In the genomic region with DNA sequence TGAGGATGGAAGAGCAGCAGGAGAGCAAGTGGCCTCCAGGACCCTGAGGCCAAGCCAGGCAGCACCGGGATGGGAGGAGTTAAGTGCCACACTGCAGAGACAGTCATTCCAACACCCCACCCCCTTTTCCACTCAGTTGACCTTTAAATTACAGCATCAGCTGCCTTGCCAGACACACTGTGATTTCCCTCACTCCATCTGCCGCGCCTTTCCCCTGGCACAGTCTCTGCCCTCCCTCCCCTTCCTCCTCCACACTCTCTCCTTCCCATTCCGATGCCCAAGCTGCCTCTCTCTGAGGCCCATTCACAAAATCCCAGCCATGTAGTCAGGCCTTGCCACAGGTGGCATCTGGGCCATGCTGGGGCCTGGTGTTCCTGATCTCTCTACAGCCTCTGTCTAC, we compare ENCODE assay signal across 9 mouse cellular contexts.
DNase-seq lines count a peak whose midpoint lies in the region; ATAC-seq lines count a peak whose summit lies in the region.
"Had no signal": no experiment of that assay in that cellular context is flagged by ENCODE, and none has a peak within 500 bp of the region (broad histone marks: within the 10 kb centered on the region; RNA-seq: fewer than 3 reads in every experiment).

No protein-coding gene starts in this region.

- H3K9ac ChIP-seq in forebrain, embryonic 14.5 days (ENCODE audit: low read length): no peak overlapping the region
- no peak overlapping the region for H3K9ac ChIP-seq in neural tube, embryonic 14.5 days (replicated peaks; ENCODE audit: low read depth, low read length)
- H3K9ac ChIP-seq: stomach, embryonic 15.5 days had no signal

- H3K4me2 ChIP-seq in forebrain, embryonic 14.5 days (ENCODE audit: low read length): no peak overlapping the region
- H3K4me2 ChIP-seq in neural tube, embryonic 14.5 days (ENCODE audit: low read depth, low read length): no peak overlapping the region
- H3K4me2 ChIP-seq: stomach, embryonic 15.5 days had no signal

- H3K36me3 ChIP-seq in forebrain, embryonic 14.5 days (ENCODE audit: control insufficient read depth, insufficient read depth, low read length): no peaks in the 10 kb centered on the region
- no peaks in the 10 kb centered on the region for H3K36me3 ChIP-seq in neural tube, embryonic 14.5 days (ENCODE audit: control insufficient read depth, insufficient read depth, low read length)
- H3K36me3 ChIP-seq: stomach, embryonic 15.5 days had no signal

- no peaks in the 10 kb centered on the region for H3K27me3 ChIP-seq in forebrain, embryonic 14.5 days (replicated peaks; ENCODE audit: control insufficient read depth, insufficient read depth, low read length)
- no peaks in the 10 kb centered on the region; the same call in 1 of the 2 replicates for H3K27me3 ChIP-seq in neural tube, embryonic 14.5 days (ENCODE audit: control insufficient read depth, insufficient read depth, low read length)
- H3K27me3 ChIP-seq: stomach, embryonic 15.5 days had no signal

- no peak overlapping the region for H3K27ac ChIP-seq in forebrain, embryonic 14.5 days (ENCODE audit: low read depth, low read length)
- no peak overlapping the region for H3K27ac ChIP-seq in neural tube, embryonic 14.5 days (ENCODE audit: low read depth, low read length)
- H3K27ac ChIP-seq: stomach, embryonic 15.5 days had no signal

- no peaks in the 10 kb centered on the region for H3K9me3 ChIP-seq in forebrain, embryonic 14.5 days (replicated peaks; ENCODE audit: control insufficient read depth, low read length)
- no peaks in the 10 kb centered on the region for H3K9me3 ChIP-seq in neural tube, embryonic 14.5 days (ENCODE audit: control insufficient read depth, low read length)
- H3K9me3 ChIP-seq: stomach, embryonic 15.5 days had no signal

- H3K4me3 ChIP-seq in forebrain, embryonic 14.5 days (ENCODE audit: low read depth, low read length): no peak overlapping the region
- H3K4me3 ChIP-seq in neural tube, embryonic 14.5 days (ENCODE audit: low read depth, low read length): no peak overlapping the region
- H3K4me3 ChIP-seq: stomach, embryonic 15.5 days had no signal

- WGBS in forebrain, embryonic 14.5 days: 21% methylated on average over 3 of the region's 4 CpGs
- WGBS in neural tube, embryonic 14.5 days: 5% methylated on average over 4 of the region's 4 CpGs

- peak; percentile 90 for ATAC-seq in forebrain, embryonic 14.5 days
- ATAC-seq in neural tube, embryonic 14.5 days (ENCODE audit: low read depth): peak; percentile 72

- peak; percentile 12 for DNase-seq in adrenal gland, postnatal 10 days
- DNase-seq in adrenal gland, adult 18-20 months (ENCODE audit: low spot score in 2 of 2): no peak
- DNase-seq in MN1 (ENCODE audit: low spot score): peak; percentile 66
- DNase-seq in forebrain, embryonic 14.5 days (ENCODE audit: low spot score): peak; percentile 77
- peak; percentile 59 to 75 for DNase-seq in layer of hippocampus, adult 8-10 months (ENCODE audit: low spot score in 2 of 2)
- no peak for DNase-seq in kidney, postnatal 14 days
- no peak for DNase-seq in spleen, postnatal 36 days (ENCODE audit: low spot score in 2 of 2)

- H3K4me1 ChIP-seq in forebrain, embryonic 14.5 days (ENCODE audit: control insufficient read depth, insufficient read depth, low read length): no peaks in the 10 kb centered on the region; the same call in 1 of the 2 replicates
- no peaks in the 10 kb centered on the region; the same call in 1 of the 2 replicates for H3K4me1 ChIP-seq in neural tube, embryonic 14.5 days (ENCODE audit: control insufficient read depth, insufficient read depth, low read length)

Comparison
In these comparisons a context has a peak if more than half of its experiments do, and no peak if none do; other contexts are left out.
1. DNase-seq: peak in adrenal gland, postnatal 10 days (single experiment), MN1 (single experiment), forebrain, embryonic 14.5 days (single experiment) and layer of hippocampus, adult 8-10 months (2 of 2); none in adrenal gland, adult 18-20 months (0 of 2), kidney, postnatal 14 days (single experiment) and spleen, postnatal 36 days (0 of 2).